Mouse (Mus musculus): ENCODE measurements at regions not wholly inside any gene's neighbourhood (a gene's known extent, or its start where the extent isn't known, plus 50 kb on each side); places are given as distances from the start of the nearest gene placed in this dataset.

DNA sequence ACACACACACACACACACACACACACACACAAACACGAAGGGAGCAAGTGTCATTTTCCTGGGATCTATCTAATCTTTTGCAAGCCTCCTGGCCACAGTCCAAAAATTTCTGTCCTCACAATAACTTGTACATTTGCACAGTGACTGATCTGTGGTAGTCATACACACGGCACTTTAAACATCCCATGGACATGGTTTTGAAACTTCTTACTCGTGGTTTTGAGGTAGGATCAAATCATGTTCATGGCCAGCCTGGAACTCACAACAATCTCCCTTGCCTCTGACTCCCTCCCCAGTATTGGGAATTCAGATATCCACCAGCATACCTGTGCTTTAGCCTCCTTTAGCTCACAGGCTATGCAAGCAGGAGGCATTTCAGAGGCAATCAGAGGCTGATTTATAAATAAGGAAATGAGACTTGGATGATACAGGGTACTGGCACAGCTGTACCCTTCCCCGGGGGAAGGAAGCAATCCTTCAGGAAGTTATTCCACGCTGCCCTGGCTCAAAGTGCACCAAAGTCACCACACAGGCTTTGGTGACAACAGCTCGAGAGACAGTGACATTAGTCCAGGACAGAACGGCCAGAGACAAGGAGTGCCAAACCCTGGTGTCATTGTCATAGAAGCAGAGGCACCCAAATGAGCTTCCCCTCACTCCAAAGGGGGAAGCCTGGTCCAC lies 52.1 kb upstream of the Klf3 start:
- DNase-seq: peak; percentile 19 to 40

DNA sequence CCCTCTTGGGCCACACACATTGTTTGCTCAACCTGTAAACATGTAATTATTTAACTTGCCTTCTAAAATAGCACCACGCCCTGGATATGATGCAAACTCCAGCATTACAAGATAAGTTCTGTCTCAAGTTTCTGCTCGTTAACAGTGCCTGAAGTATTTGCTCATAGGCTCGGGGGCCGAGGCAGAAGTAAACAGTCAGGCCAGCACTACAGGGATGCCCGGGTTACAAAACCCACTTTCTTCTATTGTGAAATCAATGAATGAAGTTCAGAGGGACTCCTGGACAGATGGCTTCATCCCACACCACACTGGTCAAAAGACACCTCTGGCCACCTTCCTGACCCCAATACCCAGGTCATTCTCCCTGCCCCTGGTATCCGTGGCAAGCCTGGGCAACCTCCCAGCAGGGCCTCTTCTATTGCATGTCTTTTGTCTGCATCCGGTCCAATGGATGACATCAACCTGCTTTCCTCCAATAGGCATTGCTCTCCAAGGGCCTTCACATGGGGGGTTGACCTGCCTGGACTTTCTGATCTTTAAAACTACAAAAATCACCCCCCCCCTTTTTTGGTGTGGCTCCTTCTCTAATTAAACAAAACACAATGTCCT lies 49.9 kb upstream of the Klf3 start:
- peak; percentile 46 to 51 for DNase-seq
